Mouse (Mus musculus) ES-E14 (cell line): Measurements from ENCODE around the gene Sesn2.

ENCODE experiments used
- HCFC1 ChIP-seq: IDR thresholded peaks from 2 replicates; pipeline ENCODE4 v1.6.1; 2012; ENCODE audit warnings: low read length, inconsistent platforms, borderline replicate concordance; ENCODE audit not compliant: insufficient read depth
- MAFK ChIP-seq: IDR thresholded peaks from 2 replicates; pipeline ENCODE4 v1.6.1; 2014; ENCODE audit warnings: mild to moderate bottlenecking, low read depth, low read length, inconsistent platforms; ENCODE audit not compliant: insufficient read depth

DNA sequence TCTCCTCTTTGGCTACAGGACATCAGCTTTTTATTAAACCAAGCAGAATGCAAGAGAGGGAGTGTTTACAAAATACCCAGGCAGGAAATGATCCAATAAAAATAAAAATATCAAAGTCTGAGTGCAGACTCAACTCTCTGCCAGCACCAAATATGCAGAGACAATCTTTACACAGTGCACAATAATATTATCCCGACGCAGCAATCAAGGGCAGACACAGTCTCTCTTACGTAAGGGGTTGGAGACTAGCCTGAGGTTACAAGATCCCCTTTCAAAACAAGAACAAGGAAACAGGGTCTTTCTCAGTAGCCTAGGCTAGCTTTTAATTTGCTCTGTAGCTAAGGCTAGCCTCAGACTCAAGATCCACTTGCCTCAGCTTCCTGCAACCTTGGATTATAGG is 21.8 kb downstream of the Sesn2 start:
- TF ChIP-seq HCFC1 (no peak), MAFK (no peak)
